Mouse (Mus musculus): ENCODE data around the gene Vash1.

- TF ChIP-seq POLR2A (IDR thresholded peaks at IDR 0.05; ENCODE audit: low read depth, low read length) (no peak), CTCF (conservative IDR thresholded peaks at IDR 0.05 in 1 of 2, IDR thresholded peaks at IDR 0.05 in 1 of 2; ENCODE audit: low read depth in 2 of 2, low read length in 2 of 2) (no peak), EP300 (IDR thresholded peaks at IDR 0.05; ENCODE audit: low read length) (no peak), ELF1 (IDR thresholded peaks at IDR 0.05; ENCODE audit: low read depth, low read length) (no peak)
Measured at GRCm38 (mm10) chr12:86724300-86724699, 45.8 kb downstream of the Vash1 start.
